Mouse (Mus musculus): ENCODE data around the gene Exph5.

Exph5 gene

DNA sequence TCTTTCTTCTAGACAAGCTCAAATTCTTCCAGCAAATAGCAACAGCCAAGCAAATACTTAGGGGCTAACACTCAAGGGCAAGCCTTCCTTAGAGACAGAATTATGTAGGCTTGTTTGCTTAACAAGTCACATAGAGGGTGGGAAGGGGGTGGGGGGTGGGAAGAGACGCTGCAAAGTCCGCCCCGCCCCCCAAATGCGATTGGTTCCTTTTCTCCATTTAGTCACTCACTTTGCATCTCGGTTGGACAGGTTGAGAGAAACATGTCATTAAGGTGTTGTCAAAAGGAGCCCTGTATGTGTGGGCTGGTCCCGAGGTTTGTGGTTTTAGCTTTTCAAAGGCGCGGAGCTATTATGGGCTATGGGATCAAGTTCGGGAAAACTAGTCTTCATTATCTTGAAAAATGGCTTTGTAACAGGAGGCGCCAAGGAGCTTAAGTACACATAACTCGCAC, at the start of gene Exph5:
Gene Exph5 (plus strand): TSS at position 402 of the 452 bp plus-strand sequence.
- DNase-seq, result peak; percentile 35

DNA sequence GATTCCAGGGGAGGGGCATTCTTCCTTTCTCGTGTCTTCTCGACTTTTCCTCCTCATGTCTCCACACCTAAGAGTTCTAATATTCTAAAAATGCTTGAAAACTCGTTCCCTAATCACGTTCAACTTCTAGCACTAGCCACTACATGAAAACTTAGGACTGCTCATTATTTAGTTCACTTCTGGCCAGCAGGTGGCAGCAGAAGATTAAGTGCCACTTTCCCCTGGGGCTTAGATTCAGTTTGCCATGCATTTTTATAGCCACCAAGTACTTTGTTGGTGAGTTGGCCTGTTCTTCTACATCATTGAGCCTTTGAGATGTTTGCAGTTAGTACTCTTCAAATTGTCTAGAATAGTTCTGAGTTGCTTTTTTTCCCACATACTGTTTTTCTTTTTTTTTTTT, 47.1 kb upstream of the Exph5 start:
- DNase-seq, result peak; percentile 61

DNA sequence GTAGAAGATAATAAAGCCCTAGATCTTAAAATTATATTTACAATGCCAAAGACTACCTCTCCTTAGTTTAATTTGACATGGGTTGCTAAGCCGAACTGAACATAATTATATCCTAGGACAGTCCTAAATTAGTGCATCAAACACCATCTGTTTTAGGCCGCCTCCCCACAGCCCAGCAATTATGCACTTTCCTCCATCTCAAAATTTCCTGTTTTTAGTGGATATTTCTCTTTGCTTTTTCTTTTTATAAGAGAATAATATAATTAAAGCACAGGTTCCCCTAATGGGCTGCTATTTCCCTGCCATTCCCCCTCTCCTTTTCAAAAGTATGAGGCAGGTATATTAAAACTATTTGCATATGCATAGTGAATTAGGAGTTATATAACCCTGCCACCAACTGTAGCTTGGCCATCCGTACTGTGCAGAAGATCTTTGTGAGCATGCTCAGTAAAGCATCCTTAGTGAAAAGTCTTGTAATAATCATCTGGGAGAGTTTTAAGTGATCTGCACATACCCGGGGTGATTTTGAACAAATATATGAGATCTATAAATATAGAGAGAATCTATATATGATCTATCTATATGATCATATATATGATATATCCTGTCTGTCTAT, 44.7 kb upstream of the Exph5 start:
- DNase-seq, result no peak

DNA sequence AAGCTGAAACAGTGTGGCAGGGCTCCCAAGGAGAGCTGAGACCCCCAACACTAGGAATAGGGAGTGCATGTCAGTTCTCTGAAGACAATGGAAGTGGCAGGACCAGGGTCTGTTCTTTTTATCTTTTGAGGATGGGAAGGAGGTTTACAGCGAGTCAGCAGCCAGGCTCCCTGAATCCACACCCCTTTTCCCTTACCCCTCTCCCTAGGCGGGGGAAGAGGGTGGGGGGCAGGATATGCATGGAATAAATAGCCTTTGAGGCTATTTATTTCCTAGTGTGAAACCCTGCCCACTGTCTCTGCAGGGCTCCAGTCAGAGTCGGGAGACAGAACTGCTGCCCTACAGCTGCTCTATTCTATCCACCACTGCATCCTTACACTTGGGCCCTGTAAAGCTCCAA, 43.7 kb upstream of the Exph5 start:
- DNase-seq, result no peak

DNA sequence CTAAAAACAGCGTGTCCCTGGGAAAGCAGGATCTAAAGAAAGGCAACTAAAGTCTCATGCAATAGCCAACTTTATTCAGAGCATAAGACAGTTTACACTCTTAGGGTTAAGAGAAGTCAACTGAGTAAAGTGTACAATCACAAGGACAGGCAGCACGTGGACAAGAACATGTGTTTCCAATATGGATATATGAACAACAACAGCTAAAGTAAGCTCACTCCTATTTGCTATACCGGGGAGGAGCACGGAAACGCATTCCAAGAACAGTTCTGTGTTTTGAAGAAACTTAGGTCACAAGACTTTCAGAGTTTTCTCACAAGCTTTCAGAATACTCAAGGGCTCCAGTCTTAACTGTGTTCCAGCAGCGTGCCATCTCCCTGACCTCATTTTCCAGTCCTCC, 43.3 kb upstream of the Exph5 start:
- no peak for DNase-seq

DNA sequence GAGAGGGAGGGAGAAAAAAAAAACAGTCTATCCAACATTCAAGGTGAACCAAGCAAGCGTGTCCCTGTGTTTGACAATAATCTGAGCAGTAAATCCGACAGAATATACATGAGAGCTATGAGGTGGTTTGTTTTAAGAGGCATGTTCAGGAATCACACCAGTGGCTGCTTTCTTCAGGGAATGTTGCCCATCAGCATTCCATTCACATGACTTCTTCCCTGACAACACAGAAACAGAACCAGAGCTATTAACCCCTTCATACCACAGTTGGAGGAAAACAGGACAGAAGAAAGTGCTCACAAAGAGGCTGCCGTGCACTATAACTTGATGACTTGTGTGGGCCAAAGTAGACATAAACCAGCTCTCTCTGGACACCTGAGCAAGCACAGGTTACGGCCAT, 37.1 kb upstream of the Exph5 start:
- DNase-seq, result no peak

DNA sequence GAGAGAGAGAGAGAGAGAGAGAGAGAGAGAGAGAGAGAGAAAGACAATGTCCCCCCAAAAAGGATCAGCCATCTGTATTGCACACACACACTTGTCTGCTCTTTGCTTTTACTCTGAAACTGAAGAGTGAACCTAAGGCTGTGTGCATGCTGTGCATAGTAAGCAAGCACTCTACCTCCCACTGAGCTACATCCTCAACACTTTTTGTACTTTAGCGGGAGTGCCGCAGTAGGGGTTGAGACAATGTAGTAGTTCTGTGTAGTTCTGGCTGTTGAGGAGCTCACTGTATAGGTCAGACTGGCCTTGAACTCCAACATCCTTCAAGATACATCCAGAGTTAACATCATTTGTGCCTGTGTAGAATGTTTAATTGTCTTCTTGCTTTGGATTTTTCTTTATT, 35.9 kb upstream of the Exph5 start:
- no peak for DNase-seq

DNA sequence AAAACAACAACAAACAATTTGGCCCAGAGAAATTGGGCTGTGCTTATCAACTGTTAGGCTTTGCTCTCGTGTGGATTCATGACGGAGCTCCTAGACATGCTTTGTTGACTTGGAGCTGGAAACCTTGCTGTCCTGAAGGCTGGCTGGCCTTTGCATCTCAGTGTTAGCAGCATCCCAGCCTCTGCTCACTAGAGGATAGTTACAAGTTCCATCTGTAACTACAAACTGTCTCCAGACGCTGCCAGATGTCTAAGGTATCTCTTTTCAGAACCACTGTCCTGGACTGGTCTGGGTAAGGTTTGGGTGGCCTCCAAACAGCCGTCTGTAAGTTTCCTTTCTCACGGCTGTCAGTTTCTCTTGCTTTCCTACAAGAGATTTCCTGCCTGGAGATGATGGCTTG, 33.4 kb upstream of the Exph5 start:
- no peak for DNase-seq

DNA sequence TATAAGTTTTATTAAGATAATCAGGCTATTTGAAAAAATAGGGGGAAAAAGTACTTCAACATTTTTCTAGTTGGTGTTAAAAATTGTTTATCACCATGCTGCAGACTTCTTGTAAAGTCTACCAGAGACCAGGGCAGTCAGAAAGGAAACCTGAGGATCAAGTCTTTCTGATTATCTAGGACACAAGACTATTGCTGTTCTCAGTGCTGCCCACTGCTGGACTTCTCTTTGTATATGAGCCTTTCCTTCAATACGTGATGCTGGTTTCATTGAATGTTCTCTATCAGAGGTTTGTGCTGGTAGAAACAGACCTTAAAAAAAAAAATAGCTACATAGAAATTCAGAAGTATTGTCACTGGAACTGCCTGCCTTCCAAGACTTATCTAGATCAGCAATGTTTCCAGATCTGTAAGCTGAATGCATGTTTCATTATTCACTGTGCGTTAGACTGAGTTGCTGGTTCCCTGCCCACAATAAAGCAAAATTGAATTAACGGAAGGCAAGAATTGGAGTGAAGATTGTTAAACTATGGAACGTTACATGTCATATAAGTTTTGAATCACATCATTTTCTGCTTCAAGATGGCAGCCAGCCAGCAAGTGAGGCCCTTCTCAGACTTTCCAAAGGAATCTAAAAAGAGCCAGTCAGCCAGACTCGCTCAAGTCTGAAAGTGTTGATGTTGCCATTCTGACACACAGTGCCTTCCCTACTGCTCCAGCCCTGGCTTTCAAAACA, 32.6 kb upstream of the Exph5 start:
- DNase-seq, result no peak

DNA sequence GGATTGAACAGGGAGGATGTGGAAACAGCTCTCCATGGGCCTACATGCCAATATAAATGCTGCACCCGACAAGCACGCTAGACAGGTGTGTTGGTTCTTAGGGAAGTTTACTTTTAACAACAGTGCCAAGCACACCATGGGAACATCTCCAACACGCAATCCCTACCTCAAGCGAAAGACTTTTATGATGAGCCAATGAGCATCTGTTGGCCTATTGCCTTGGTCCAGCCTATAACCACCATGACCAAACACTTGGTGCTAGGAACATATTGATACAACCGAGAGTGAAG, 32.1 kb upstream of the Exph5 start:
- DNase-seq, result no peak

DNA sequence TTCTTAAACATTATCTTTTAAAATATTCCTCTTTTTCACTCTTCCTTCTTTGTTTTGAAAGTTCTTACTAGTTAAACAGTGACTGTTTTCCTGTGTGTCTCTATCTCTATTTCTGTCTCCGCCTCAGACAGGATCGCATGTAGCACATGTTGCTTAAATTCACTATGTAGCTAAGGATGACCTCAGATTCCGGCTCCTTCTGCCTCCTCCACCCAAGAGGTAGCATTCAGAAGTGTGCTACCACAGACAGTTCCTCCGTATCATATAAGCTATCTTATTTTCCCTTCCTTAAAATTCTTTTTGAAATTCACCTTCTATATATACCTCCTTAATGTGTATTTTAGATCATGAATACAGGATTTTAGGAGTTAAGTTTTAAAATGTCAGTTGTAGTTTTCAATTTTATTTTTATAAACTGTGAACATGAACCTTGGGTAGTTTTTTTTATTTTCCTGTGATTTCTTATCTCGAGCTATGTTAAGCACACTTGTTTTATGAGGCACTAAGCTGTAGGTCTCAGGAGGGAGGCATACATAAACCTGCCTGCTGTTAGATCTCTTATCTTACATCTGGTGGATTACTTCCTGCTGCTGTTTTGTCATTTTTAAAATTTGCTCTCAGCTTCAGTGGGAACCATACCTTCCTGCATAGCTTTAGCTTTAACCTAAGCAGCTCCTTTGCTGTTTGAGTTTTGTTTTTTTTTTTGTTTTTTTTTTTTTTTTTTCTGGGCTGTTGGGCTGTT, 30.0 kb upstream of the Exph5 start:
- DNase-seq, result no peak

DNA sequence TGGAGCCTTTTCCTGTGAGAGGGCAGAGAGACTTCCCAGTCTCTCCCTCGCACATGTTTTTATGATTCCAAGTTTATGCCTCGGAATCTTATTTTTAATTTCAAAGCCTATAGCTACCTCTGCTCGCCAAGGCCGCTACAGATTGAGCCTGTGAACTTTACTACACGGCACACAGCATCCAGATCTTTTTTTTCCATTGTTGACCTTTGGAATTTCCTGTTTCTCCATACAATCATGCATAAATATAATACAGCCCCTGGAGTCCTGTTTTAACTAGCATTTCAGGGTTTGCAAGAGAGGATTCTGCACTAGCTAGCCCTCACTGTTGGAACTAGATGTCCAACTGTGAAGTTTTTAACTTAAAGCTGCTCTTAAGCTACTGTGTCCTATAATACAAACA, 29.3 kb upstream of the Exph5 start:
- DNase-seq, result no peak

DNA sequence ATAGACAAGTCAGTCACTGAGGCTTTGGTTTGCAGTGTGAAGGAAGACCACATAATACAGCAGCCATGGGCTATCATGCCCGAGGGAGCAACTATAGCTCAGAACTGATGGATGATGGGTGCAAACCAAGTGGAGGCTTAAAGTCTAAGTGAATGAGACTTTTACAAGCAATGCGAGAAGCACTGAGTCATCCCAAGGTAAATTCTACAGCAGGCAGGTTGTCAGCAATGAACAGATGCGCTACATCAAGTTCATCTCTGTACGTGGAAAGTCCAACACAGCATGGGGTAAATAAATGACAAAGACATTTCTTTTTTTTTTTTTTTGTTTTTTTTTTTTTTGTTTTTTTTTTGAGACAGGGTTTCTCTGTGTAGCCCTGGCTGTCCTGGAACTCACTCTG, 28.8 kb upstream of the Exph5 start:
- no peak for DNase-seq

DNA sequence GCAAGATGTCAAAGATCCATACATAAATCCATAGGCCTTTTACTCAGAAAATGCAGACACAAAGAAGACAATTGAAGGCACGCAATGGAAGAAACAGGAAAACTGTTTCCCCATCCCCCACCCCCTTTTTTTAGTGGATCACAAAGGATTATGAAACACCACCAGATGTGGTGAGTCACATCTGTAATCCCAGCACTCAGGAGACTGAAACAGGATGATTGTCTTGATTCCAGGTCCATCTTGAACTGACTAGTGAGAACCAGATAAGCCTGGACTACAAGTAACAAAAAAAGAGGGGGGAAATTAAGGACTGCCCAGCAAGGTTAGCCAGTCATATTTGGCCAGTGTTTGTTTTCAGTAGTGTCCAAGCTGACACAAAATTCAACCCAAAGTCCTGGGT, 25.1 kb upstream of the Exph5 start:
- no peak for DNase-seq

DNA sequence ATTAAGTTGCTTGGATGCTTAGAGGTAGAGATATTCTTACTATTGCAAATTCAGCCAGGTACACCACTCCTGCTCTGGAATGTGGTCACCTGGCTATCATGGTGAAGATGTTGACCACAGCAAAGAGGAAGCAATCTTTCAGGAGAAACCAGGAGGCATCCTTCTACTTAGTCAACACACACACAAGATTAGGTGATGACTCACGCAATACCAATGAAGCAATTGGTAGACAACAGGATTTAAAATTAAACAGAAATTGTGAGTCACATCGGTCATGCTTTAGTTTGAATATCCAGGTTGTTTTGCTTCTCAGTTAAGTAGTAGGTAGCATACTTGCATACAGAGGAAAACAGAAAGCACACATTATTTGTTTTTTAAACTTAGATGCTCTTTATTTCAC, 22.5 kb upstream of the Exph5 start:
- DNase-seq, result no peak

DNA sequence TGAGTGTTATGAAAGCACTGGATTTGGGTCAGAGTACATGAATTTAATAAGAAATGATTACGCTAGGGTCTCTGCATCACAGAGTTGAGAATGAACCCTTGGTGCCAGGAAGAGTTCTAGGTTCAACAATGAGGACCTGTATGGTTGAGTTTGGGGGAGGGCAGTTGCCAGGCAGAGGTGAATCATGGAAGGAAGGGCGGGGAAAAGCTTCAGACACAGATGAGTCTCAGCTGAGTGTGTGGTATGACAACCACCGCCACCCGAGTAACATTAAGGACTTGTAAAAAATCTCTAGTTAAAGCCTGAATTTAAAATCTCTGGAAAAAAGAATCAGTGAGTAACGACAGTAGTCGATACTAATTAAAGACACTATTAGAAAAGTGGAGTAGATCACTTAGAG, 14.7 kb upstream of the Exph5 start:
- DNase-seq, result no peak

DNA sequence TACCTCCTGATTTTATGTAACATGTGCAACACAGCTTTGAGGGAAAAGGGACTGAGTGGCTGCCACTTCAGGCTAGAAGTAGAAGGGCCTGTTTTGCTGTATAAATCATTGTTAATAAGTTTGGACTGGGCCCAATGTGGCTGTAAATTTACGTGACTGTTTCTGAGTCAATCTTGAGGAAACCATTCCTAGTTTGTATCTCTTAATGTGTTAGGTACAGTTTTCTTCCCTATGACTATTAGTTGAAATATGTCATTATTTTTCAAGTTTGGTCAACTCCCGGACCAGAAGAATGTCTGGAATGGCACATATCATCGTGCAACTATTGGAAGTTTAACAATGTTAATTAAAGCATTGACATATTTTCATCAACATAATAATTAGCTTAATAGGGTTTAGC, 11.5 kb upstream of the Exph5 start:
- no peak for DNase-seq

DNA sequence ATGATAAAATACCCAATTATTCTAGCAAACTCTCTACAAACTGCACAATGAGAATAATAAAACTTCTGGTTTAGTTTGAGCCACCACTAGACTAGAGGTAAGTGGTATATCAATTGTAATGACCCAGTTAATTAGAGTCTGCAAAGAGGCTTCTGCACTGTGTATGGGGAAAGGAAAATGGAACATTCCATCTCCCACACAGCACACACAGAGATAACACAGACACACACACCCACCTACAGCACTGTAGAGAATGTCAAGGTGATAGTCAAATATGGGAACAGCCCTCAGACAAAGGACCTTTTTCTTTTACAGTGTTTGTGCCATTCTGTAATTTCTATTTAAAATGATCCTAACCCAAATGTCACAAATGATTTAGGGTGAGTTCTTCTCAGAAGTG, 8.6 kb upstream of the Exph5 start:
- DNase-seq, result no peak

DNA sequence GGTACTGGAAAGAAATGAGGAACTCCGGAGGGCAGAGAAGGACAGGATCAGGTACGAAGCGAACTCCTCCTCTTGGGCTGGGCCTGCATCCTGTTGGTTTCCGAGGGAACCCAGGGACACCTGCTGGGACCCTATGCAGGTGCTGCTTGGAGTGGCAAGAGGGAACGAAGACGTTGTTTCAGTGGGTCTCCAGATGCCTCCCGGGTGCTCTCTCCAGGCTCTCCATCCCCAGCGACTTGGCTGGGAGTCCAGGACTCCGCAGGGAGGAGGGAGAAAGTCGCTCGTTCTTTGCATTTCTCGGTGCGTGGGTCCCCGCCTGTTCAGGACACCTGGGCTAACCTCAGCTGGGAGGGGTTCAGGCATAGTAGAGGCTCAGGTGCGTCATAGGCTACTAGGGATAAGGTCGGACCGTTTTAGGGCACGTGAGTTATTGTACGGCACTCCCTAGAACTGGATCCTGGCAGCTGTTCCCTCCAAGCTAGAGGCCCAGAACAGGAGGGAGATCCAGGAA, 386 bp downstream of the Exph5 start:
- no peak for DNase-seq

DNA sequence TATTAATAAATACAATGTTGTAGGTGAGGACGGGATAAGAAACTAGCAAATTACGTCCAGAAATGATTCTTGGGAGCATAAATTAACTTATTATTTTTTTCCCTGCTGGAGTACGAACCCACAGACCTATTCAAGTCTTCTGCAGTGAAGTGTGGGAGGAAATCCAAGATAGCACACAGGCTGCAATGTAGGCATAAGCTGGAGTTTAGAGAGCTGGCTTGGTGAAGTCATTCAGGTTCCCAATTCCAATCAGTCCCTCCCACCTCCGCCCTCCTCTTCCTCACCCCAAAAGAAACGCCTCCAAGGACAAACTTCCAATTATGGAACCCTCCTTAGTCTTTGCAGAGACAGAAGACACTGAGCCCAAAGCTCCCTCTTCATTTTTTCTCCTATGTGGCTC, 945 bp downstream of the Exph5 start:
- DNase-seq, result no peak

DNA sequence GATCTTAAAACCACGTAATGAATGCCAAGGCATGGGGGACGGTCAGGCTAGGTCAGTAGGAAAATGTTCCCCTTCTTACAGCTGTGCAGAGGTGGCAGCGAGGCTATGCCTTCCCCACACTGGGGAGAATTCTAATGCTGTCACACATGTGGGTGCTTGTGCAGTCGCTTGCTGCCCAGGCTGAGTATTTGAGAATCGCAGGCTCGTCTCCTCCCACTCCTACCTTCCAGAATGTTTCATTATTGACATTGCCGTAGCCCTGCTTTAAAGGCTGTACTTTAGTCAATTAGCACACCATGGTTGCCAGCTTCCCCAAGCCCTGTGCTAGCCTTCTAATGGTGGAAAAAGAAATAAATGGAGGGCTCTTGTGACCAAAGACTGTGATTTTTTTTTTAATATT, 6.4 kb downstream of the Exph5 start:
- no peak for DNase-seq

DNA sequence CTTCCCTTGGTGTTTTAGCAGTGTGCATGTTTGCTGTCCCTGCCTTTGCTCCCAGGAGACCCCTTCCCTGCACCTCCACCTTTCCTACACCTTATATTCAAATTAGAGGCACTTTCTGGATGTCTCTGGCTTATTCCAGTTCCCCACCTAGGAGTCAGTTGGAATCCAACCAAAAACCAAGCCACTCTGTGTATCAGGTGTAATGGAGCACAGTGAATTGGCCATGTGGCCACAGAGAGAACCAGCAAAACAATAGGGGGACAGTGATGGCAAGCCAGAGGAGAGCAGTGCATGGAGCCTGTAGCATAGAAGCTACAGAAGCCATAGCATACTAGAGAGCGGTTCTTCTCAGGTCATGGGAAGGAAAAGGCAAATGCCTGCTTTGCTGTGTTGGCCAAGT, 11.5 kb downstream of the Exph5 start:
- DNase-seq, result no peak

DNA sequence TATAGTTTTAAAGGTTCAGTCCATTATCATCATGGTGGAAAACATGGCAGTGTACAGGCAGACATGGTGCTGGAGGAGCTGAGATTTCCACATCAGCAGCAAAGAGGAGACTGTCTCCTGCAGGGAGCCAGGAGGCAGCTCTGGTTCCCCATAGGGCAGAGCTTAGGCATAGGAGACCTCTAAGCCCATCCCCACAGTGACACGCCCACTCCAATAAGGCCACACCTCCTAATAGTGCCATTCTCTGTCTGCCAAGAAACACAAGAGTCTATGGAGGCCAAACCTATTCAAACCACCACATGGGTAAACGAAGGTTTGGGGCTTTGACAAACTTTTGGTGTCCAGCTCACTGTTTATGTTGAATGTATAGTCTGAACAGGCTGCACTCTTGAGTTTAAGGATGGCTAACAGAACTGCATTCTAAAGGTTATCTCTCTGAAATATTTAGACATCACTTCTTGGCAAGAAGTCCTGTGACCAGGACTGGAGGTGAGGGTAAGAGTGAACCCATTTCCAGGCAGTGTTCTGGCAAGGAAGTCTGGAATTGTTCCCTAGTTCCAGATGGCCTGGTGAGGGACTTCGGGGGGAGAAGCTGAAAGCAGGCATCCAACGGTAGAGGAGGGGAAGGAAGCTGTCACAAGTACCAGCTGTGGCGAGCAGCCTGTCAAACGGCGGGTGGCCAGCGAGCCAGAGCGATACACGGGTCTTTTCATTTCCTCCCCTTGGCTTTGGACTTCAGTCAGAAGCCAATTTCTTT, 19.6 kb downstream of the Exph5 start:
- no peak for DNase-seq

DNA sequence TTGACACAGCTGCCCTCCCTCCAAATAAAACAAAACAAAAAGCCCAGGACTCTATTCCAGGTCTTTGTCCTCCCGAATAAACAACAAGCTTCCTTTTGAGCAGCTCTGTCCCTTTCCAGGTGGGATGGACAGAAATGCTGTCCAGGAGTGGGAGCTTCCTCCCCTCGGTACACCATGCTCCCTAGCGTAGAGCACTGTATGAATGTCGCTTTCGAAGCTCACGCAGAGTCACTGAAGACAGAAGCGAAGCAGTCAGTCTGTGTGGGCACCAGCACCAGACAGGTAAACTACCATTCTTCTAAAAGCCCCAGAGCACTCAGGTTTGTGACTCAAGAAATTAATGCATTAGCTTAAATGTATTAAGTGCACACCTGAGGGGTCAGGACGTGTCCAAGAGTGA, 20.2 kb downstream of the Exph5 start:
- no peak for DNase-seq
